Mouse (Mus musculus) adrenal gland, postnatal 10 days (tissue): Measurements from ENCODE around the gene P4ha2. TPM values are rescaled to one million over a fixed set of nuclear protein-coding genes. Genes with fewer than 3 reads are reported as not detected.
A peak's percentile ranks its signal among the peaks of the same experiment; 100 is the strongest.

Source experiments
- DNase-seq: peaks from one replicate; pipeline ENCODE4 v3.0.0; 2021; ENCODE audit warnings: mixed read lengths
- long read RNA-seq, 2 experiments: library from polyadenylated mRNA; stranded (forward); transcript quantifications; one replicate each; pipeline ENCODE4 v2.0.0; 2021
- total RNA-seq, 2 experiments: library from RNA; stranded (reverse); gene quantifications; 2 replicates each; pipeline ENCODE4 v1.2.3; 2021

P4ha2 gene
- total RNA-seq: 10 to 100 TPM; 18.6 to 20.1 TPM
- long read RNA-seq, experiment 1, transcript P4ha2-202 (16 exons, 2,263 nt): minor isoform, 20 of 59 reads
- long read RNA-seq, experiment 1, transcript P4ha2-201 (16 exons, 2,230 nt): major isoform, 27 of 59 reads
- long read RNA-seq, experiment 1, partial matches to known transcripts: 7 of 59 reads
- long read RNA-seq, experiment 1, other reads (novel, unspliced or antisense): 4 of 59 reads
- long read RNA-seq, experiment 2, transcript P4ha2-202 (16 exons, 2,263 nt): major isoform, 10 of 27 reads
- long read RNA-seq, experiment 2, transcript P4ha2-201 (16 exons, 2,230 nt): minor isoform, 6 of 27 reads
- long read RNA-seq, experiment 2, partial matches to known transcripts: 8 of 27 reads
- long read RNA-seq, experiment 2, other reads (novel, unspliced or antisense): 2 of 27 reads

- no peak for DNase-seq
These were observed at the start of gene P4ha2 for GRCm38 (mm10) chr11:54100045-54100691. Gene P4ha2 (plus strand): TSS chr11:54100095.

- no peak for DNase-seq
These were observed 49.7 kb upstream of the P4ha2 start for GRCm38 (mm10) chr11:54050205-54050604.

GRCm38 (mm10) chr11:54051161-54051560 is 48.7 kb upstream of the P4ha2 start:
- no peak for DNase-seq

- no peak for DNase-seq
These were observed 47.8 kb upstream of the P4ha2 start for GRCm38 (mm10) chr11:54052128-54052527.

- DNase-seq: no peak
These were observed 46.8 kb upstream of the P4ha2 start for GRCm38 (mm10) chr11:54053090-54053489.

GRCm38 (mm10) chr11:54054257-54054656 is 45.6 kb upstream of the P4ha2 start:
- peak; percentile 60 for DNase-seq

GRCm38 (mm10) chr11:54056132-54056531 is 43.8 kb upstream of the P4ha2 start:
- peak; percentile 46 for DNase-seq

GRCm38 (mm10) chr11:54057428-54057827 is 42.5 kb upstream of the P4ha2 start:
- DNase-seq: no peak

GRCm38 (mm10) chr11:54058056-54058617 is 41.8 kb upstream of the P4ha2 start:
- no peak for DNase-seq

GRCm38 (mm10) chr11:54058643-54059042 is 41.3 kb upstream of the P4ha2 start:
- DNase-seq: peak; percentile 8

GRCm38 (mm10) chr11:54059526-54059925 is 40.4 kb upstream of the P4ha2 start:
- DNase-seq: peak; percentile 2

GRCm38 (mm10) chr11:54060316-54060715 is 39.6 kb upstream of the P4ha2 start:
- DNase-seq: peak; percentile 47

- peak; percentile 89 for DNase-seq
These were observed 37.7 kb upstream of the P4ha2 start for GRCm38 (mm10) chr11:54062086-54062752.

GRCm38 (mm10) chr11:54062753-54063471 is 37.0 kb upstream of the P4ha2 start:
- no peak for DNase-seq

- DNase-seq: no peak
These were observed 36.5 kb upstream of the P4ha2 start for GRCm38 (mm10) chr11:54063472-54063775.

- peak; percentile 7 for DNase-seq
These were observed 35.4 kb upstream of the P4ha2 start for GRCm38 (mm10) chr11:54064412-54064978.

GRCm38 (mm10) chr11:54065106-54065914 is 34.6 kb upstream of the P4ha2 start:
- no peak for DNase-seq

GRCm38 (mm10) chr11:54065915-54066178 is 34.0 kb upstream of the P4ha2 start:
- no peak for DNase-seq

GRCm38 (mm10) chr11:54066400-54066799 is 33.5 kb upstream of the P4ha2 start:
- DNase-seq: no peak

GRCm38 (mm10) chr11:54067318-54067995 is 32.4 kb upstream of the P4ha2 start:
- DNase-seq: no peak
